Mouse (Mus musculus): ENCODE results near the gene Hist1h2an.
"Not testable (repeated sequence)": the region's sequence is repeated elsewhere in the genome, so short reads cannot be mapped to it uniquely, and the experiment has no call there.

Gene Hist1h2an

DNA sequence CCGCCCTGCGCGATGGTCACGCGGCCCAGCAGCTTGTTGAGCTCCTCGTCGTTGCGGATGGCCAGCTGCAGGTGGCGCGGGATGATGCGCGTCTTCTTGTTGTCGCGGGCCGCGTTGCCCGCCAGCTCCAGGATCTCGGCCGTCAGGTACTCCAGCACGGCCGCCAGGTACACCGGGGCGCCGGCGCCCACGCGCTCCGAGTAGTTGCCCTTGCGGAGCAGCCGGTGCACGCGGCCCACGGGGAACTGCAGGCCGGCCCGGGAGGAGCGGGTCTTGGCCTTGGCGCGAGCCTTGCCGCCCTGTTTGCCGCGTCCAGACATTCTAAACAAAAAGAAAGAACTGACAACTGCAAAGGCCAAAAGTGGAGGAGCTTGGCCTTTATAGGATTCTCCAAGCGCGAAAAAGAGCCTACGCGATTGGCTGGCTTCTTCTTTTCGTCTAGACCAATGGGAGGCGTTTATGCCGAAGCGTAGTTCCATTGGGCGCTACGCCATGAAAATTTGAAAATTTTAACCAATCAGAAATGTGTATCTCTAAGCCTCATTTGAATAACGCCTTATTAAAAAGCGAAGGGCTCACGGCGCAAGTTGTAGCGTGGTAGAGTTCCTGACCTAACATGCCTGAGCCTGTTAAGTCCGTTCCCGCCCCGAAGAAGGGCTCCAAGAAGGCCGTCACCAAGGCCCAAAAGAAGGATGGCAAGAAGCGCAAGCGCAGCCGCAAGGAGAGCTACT is at the start of gene Hist1h2an, which contains the start of gene Hist1h2bp:
TSS of gene Hist1h2an (minus strand) at position 320 of the 731 bp plus-strand sequence.
TSS of gene Hist1h2bp (plus strand) at position 563 of the 731 bp plus-strand sequence.
- DNase-seq, result peak; percentile 85 to 87

DNA sequence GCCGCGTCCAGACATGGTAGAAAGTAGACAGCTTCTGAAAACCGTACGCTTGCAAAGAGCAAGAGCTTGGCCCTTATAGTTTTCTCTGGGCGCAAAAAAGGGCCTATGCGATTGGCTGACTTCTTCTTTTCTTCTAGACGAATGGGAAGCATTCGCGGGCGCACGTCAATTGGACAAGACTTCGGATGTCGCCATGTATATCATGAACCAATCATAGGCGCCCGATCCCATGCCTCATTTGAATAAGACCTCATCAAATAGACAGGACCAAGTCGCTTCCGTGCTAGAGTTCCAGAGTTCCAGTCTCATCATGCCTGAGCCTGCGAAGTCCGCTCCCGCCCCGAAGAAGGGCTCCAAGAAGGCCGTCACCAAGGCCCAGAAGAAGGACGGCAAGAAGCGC is 46.4 kb upstream of the Hist1h2an start, which contains the start of the genes Hist1h2ap and Hist1h2br:
TSS of gene Hist1h2ap (minus strand) at position 47 of the 400 bp plus-strand sequence.
TSS of gene Hist1h2br (plus strand) at position 283 of the 400 bp plus-strand sequence.
- DNase-seq, result not testable (repeated sequence)

DNA sequence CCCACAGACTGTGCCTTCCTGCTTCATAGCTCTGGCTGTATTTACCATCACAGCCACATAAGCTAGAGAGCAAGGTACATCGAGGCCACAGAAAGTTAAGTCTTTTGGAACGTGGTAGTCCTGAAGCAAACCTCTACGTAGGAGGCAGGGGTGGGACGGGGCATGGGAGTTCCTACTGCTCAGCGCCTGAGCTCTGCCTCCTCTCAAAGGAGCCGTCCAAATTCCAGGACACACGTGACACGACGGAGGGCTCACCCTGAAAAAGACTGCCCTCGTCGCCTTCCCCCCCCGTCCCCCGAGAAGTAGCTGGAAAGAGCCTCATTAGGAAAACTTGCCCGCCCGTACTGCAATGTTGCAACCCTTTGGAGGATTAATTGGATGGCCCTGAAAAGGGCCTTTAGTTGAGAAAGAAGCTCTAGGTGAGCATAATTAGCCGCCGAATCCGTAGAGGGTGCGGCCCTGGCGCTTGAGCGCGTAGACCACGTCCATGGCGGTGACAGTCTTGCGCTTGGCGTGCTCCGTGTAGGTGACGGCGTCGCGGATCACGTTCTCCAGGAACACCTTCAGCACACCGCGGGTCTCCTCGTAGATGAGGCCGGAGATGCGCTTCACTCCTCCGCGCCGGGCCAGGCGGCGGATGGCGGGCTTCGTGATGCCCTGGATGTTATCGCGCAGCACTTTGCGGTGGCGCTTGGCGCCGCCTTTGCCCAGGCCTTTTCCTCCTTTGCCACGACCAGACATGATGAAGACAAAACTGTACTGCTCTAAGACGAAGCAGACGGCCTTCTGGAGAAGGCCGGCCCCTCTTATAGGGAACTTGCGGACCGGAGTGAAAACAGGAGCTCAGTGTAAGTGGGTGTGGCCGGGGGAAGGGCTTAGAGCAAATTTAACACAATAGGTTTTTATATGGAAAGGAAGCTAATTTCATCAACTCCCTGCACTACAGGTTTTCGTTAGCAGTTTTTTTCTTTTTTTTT is 44.7 kb upstream of the Hist1h2an start, which contains the start of gene Hist1h4n:
TSS of gene Hist1h4n (minus strand) at position 779 of the 977 bp plus-strand sequence.
- DNase-seq, result peak; percentile 35 to 41

DNA sequence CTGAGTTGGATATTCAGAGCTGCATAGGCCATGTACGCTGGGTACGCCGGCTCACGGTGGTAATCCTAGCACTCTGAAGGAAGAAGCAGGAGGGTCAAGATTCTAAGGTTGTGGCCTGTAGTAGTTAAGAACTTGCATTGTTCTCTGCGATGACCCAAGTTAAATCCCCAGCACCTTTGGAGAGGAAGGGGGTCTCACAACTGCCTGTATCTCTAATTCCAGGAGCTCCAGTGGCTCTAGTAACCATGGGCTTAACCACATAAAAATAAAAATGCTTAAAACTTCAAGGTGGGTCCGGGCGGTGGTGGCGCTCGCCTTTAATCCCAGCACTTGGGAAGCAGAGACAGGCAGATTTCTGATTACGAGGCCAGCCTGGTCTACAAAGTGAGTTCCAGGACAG is 43.3 kb upstream of the Hist1h2an start:
- DNase-seq, result no peak

DNA sequence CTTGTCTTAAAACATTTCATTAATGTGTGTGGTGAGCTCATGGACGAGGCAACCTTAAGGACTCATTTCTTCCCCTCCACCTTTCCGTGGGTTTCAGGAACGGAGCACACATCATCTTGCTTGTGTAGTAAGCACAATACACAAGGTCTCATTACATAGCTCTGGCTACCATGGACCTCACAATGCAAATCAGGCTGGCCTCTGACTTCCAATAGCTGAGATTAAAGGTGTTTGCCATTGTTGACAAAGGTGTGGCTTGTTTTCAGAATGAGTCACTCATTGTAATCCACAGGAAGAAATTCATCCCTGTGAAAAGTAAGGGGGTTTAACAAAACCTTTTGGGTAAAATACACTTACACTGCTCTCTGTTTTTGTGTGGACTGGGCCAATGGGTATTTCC is 41.5 kb upstream of the Hist1h2an start:
- DNase-seq, result no peak

DNA sequence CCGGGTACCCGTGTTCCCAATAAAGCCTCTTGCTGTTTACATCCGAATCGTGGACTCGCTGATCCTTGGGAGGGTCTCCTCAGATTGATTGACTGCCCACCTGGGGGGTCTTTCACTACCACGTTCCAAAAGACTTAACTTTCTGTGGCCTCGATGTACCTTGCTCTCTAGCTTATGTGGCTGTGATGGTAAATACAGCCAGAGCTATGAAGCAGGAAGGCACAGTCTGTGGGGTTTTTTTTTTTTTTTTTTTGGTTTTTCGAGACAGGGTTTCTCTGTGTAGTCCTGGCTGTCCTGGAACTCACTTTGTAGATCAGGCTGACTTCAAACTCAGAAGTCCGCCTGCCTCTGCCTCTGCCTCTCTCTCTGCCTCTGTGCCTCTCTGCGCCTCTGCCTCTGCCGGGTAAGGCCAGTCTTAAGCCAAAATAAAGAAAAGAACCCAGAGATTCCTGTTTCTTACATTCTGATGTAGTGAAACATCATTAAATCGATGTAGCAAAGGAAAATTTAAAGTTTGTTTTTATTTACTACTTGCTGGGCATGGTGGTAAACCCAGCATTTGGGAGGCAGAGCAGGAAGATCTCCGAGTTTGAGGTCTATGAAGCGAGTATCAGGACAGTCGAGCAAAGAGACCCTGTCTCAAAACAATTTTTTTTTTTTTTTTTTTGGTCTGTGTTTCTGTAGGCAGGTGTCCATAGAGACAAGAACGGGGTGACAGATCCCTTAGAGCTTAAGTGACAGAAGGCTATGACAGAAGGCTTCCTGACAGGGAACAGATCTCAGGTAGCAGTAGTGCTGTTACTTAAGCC is 33.3 kb upstream of the Hist1h2an start:
- DNase-seq, result not testable (repeated sequence)

DNA sequence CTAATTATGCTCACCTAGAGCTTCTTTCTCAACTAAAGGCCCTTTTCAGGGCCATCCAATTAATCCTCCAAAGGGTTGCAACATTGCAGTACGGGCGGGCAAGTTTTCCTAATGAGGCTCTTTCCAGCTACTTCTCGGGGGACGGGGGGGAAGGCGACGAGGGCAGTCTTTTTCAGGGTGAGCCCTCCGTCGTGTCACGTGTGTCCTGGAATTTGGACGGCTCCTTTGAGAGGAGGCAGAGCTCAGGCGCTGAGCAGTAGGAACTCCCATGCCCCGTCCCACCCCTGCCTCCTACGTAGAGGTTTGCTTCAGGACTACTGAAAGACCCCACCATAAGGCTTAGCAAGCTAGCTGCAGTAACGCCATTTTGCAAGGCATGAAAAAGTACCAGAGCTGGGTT is 25.1 kb upstream of the Hist1h2an start:
- DNase-seq, result not testable (repeated sequence)

DNA sequence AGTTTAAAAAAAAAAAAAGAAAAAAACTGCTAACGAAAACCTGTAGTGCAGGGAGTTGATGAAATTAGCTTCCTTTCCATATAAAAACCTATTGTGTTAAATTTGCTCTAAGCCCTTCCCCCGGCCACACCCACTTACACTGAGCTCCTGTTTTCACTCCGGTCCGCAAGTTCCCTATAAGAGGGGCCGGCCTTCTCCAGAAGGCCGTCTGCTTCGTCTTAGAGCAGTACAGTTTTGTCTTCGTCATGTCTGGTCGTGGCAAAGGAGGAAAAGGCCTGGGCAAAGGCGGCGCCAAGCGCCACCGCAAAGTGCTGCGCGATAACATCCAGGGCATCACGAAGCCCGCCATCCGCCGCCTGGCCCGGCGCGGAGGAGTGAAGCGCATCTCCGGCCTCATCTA is 24.5 kb upstream of the Hist1h2an start, which contains the start of gene Hist1h4m:
TSS of gene Hist1h4m (plus strand) at position 208 of the 400 bp plus-strand sequence.
- DNase-seq, result peak; percentile 52 to 54

DNA sequence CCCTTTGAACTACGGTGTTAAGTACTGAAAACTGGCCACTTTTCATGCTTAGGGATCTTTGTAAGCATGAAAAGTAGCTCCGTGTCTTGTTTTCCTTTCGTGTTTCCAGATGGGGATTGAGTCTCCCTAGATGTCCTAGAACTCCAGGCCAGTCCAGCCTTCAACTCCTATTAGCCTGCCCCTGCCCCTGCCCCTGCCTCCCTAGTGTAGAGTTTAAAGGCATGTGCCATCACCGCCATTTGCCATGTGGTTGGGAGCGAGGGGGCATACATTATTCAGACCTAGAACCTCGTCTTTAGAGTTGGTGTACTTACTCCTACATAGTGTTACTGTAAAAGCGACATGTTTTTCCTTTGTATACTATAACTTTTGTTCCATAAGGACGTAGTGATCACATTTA is 24.1 kb upstream of the Hist1h2an start:
- DNase-seq, result not testable (repeated sequence)

DNA sequence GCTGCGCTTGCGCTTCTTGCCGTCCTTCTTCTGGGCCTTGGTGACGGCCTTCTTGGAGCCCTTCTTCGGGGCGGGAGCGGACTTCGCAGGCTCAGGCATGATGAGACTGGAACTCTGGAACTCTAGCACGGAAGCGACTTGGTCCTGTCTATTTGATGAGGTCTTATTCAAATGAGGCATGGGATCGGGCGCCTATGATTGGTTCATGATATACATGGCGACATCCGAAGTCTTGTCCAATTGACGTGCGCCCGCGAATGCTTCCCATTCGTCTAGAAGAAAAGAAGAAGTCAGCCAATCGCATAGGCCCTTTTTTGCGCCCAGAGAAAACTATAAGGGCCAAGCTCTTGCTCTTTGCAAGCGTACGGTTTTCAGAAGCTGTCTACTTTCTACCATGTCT is 23.1 kb upstream of the Hist1h2an start, which contains the start of the genes Hist1h2bq and Hist1h2ao:
TSS of gene Hist1h2bq (minus strand) at position 125 of the 400 bp plus-strand sequence.
TSS of gene Hist1h2ao (plus strand) at position 393 of the 400 bp plus-strand sequence.
- DNase-seq, result not testable (repeated sequence)

DNA sequence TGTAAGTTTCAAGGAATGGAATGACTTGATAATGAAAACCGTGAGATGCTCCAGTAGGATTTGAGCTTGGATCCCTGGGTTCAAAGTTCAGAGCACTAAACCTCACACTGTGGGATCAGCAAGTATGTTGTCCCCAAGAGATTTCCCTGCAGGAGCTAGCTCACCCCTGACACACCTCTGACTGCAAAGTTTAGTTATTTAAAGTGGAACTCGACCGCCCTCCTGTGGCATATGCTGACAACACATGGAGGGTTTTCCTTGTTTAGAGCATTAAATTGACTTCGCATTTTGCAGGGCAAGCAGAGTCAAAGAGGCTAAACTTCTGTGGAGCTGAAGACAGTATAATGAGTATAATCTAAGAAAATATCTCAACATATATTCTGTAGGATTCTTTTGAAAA is 16.0 kb upstream of the Hist1h2an start:
- DNase-seq, result not testable (repeated sequence)

DNA sequence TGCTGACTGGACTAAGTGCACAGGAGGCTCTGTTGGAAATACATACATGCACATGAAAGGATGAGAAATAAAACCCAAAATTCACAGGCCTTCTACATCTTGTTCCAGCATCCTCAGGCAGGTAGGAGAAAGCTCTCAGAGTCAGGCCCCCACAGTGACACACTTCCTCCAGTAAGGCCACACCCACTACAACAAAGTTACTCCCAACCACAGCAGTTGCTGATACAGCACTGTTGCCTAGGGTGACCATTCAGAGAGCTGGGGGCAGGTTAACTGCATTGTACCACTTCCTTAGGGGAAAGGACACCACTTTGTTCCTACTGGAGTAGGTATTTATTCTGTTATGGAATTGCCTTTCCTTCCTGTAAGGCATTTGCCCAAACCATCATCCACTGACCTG is 10.1 kb upstream of the Hist1h2an start:
- not testable (repeated sequence) for DNase-seq

DNA sequence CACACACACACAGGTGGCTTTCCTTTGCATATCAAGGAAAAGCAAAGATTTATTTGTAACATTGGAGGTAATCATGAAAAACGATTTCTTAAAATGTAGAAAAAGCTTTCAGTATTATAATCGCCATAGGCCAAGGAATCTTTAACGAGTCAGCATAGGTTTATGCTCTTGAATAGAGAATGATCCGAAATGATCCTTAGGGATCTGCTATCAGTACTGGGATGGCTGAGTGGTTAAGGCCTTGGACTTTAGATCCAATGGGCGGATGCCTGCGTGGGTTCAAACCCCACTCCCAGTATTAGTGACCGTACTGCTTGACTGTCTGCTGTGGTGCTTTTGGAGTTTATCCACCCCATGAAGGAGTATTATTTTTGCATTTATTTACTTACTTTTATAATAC is 8.6 kb upstream of the Hist1h2an start:
- DNase-seq, result no peak

DNA sequence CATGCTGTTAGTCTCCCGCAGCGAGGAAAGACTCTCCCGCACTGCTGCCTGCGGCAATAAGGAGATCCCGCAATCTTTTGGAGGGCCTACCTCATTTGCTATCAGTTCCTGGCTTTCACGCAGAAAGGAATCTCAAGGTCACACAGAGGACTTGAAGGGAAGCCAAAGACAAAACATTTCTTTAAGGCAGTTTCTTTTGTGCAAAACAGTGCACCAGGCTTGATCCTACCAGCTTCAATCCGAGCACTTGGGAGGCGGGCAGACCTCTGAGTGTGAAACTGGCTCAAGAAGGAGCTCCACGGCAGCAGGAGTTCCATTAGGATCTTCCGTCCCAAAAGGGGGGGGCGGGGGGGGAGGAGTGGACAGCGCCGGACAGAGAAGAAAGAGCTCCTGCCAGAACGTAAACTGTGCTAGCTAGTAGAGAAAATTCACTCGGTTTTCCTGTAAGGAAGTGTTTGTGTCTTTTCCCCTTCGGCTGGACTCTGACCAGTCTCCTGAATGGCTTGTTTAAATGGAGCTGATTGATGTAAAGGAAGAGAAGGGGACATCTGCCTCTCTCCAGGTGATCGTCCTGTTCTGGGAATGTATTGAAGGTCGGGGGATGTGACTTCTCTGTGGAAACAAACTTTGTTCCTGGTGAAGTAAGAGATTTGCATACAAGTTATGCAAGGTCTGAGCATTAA is 3.7 kb upstream of the Hist1h2an start:
- no peak for DNase-seq

DNA sequence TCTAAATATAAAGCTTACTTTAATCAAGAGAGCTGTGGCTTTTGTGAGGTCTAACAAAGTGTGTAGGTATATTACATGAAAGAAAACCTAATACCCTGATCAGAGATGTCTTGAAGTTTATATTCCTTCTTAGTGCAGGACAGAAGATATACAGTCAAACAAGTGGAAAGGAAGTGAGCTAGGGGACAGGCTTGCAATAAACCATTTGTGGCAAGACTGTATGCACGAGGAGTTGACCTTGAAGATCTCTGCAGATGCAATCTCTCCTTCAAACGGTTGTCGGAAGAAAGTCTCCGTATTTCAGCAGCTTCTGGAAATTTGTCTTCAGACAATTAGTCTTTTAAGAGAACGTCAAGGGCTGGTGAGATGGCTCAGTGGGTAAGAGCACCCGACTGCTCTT is 2.9 kb upstream of the Hist1h2an start:
- no peak for DNase-seq

DNA sequence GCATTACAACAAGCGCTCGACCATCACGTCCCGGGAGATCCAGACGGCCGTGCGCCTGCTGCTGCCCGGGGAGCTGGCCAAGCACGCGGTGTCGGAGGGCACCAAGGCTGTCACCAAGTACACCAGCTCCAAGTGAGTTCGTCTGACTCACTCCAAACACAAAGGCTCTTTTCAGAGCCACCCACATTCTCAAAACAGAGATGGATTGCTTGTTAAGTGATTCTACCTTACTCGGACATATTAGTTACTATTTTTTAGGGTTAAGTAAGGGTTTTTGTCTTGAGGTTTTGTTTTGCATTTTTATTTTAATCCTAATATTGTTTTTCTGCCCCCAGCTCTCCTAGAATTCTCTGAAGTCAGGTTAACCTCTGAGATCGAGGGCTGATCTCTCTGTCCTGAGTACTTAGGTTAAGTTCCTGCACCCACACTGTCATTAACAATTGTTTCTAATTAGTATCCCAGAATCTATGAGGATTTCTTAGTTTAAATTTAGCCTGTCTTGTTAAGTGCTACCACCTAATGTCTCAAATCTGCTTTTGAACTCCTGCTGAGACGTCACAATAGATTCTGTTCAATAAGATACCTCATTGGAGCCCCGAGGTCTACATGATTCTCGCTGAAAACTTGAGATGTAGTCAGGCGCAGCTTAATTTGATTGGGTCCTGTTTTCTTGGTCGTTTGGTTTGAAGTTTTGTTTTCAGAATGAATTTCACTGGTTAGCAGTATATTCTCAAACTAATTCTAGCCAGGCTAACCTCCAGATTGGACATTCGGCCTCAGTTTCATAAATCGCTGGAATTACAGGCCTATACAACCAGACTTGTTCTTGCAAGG is 959 bp upstream of the Hist1h2an start:
- DNase-seq, result no peak

DNA sequence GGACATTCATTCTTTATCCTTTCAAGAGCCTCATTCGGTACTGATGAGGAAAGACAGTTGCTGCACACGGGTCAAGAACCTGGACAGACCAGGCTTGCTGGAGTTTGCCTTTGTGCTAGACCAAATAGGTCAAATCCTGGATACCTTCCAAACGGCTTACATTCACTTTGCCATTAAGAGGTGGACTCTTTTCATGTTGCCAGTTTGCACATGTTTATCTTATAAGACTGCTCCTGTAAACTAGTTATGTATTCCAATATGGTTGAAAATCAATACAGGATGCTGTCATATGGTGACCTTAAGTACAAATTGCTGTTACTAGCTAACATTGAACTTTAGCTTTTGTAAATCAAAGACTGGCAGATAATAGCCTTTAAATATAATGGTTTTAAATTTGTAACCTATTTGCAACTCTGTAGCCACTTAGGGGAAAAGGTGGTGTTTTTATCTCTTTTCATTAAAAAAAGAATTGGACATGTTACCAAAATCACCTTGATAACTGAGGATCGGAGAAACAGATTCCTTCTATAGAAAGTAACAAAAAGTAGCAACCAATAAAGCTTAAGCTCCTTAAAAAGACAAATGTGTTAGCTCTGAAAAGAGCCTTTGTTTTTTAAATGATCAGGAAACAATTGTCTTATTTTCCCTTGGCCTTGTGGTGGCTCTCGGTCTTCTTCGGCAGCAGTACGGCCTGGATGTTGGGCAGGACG is 674 bp downstream of the Hist1h2an start:
- DNase-seq, result peak in 1 of 2 experiments; percentile 15

DNA sequence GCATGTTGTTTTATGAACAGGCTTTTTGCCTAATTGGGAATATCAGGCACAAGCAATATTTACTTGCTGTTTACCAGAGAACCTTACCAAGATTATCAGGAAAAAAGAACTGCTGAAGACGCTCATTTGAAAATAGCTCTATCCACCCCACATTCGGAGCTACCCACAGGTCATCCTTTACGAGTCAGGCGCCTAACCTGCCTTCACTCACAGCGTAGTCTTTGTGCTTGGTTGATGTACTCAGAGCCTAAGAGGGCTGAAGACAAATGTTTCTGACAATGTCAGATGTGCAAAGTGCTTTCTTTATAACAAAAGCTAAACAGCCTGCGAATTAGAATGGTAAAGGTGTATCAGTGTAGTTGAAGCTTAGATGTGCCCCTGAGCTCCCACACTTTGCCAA is 2.7 kb downstream of the Hist1h2an start:
- no peak for DNase-seq

DNA sequence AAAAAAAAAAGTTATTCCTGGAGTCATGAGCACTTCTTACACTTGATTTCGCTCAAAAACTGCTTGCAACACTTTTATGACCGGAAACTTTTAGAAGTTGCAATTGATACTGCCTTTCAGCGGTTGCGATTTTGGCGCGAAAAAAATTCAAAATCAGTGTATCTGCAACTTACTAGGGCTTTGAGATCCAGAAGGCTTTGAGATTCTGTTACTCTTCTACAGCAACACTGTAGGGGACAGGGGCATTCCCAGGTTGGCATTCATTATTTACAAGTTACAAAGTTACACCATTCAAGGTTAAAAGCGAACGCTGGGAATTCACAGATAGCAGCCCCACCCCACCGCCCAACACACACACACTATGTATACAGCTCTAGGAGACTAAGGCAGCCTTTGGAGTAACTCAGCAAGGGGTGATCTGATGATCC is 3.3 kb downstream of the Hist1h2an start:
- DNase-seq, result peak in 1 of 2 experiments; percentile 25

DNA sequence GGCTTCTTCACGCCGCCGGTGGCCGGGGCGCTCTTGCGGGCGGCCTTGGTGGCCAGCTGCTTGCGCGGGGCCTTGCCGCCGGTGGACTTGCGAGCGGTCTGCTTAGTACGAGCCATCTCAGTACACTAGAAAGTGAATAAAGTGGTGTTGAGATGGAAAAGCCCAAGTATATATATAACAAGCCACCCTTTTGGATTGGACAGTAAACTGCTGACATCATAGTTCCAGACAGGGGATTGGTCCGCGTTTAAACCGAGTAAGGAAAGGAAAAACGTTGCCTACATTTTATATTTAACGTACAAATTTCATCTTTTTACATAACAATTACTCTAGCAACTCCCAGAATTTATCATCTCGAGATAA is 3.8 kb downstream of the Hist1h2an start, which contains the start of gene Hist1h3i:
TSS of gene Hist1h3i (minus strand) at position 116 of the 363 bp plus-strand sequence.
- peak; percentile 59 to 60 for DNase-seq

Data from cerebellum, postnatal 25 days (tissue).